Mouse (Mus musculus) spleen, embryonic (tissue): ENCODE measurements around the gene Lhfp.

Experiments used
- CTCF ChIA-PET: fragments of 350-600 bp; sonication (Branson Sonifier 250); formaldehyde crosslinking; loops from one replicate; lab custom pipeline; 2022; lab: Charles Lee

The Lhfp gene

GRCm38 (mm10) chr3:53151081-53151480 lies 109.8 kb downstream of the Lhfp start:
- CTCF ChIA-PET = no interaction called here

GRCm38 (mm10) chr3:53151607-53152006 lies 110.3 kb downstream of the Lhfp start:
- CTCF ChIA-PET = no interaction called here

- CTCF ChIA-PET = no interaction called here
Measured at GRCm38 (mm10) chr3:53161963-53162362, 120.6 kb downstream of the Lhfp start.

GRCm38 (mm10) chr3:53165281-53165680 lies 124.0 kb downstream of the Lhfp start:
- CTCF ChIA-PET = no interaction called here

- CTCF ChIA-PET = no interaction called here
Measured at GRCm38 (mm10) chr3:53166001-53166400, 124.7 kb downstream of the Lhfp start.

- CTCF ChIA-PET = no interaction called here
Measured at GRCm38 (mm10) chr3:53169486-53169885, 128.2 kb downstream of the Lhfp start.

GRCm38 (mm10) chr3:53173310-53174063 lies 132.2 kb downstream of the Lhfp start:
- CTCF ChIA-PET = no interaction called here

- CTCF ChIA-PET = no interaction called here
Measured at GRCm38 (mm10) chr3:53179936-53180335, 138.6 kb downstream of the Lhfp start.

- CTCF ChIA-PET = no interaction called here
Measured at GRCm38 (mm10) chr3:53185439-53185838, 144.1 kb downstream of the Lhfp start.

GRCm38 (mm10) chr3:53193441-53193840 lies 152.1 kb downstream of the Lhfp start:
- CTCF ChIA-PET = no interaction called here

GRCm38 (mm10) chr3:53195666-53196107 lies 154.4 kb downstream of the Lhfp start:
- CTCF ChIA-PET = no interaction called here

GRCm38 (mm10) chr3:53200175-53200574 lies 158.8 kb downstream of the Lhfp start:
- CTCF ChIA-PET = interaction anchor here (0.6 kb wide), 1 partner anchor 1487 kb away, joined by 4 read pairs; no protein-coding TSS in a partner anchor

GRCm38 (mm10) chr3:53200853-53201252 lies 159.5 kb downstream of the Lhfp start:
- CTCF ChIA-PET = interaction anchor here (0.6 kb wide), 1 partner anchor 1486 kb away, joined by 4 read pairs; no protein-coding TSS in a partner anchor

- CTCF ChIA-PET = no interaction called here
Measured at GRCm38 (mm10) chr3:53201670-53202069, 160.3 kb downstream of the Lhfp start.

GRCm38 (mm10) chr3:53202184-53202583 lies 160.9 kb downstream of the Lhfp start:
- CTCF ChIA-PET = no interaction called here

GRCm38 (mm10) chr3:53202698-53203097 lies 161.4 kb downstream of the Lhfp start:
- CTCF ChIA-PET = no interaction called here

- CTCF ChIA-PET = no interaction called here
Measured at GRCm38 (mm10) chr3:53203656-53204055, 162.3 kb downstream of the Lhfp start.

- CTCF ChIA-PET = no interaction called here
Measured at GRCm38 (mm10) chr3:53204348-53204984, 163.1 kb downstream of the Lhfp start.

- CTCF ChIA-PET = no interaction called here
Measured at GRCm38 (mm10) chr3:53204985-53205365, 163.6 kb downstream of the Lhfp start.

GRCm38 (mm10) chr3:53205706-53206105 lies 164.4 kb downstream of the Lhfp start:
- CTCF ChIA-PET = no interaction called here

GRCm38 (mm10) chr3:53206509-53207224 lies 165.3 kb downstream of the Lhfp start:
- CTCF ChIA-PET = no interaction called here

GRCm38 (mm10) chr3:53207225-53207528 lies 165.8 kb downstream of the Lhfp start:
- CTCF ChIA-PET = no interaction called here
